Mouse (Mus musculus) kidney, postnatal 36 days (tissue): ENCODE data around the gene 9130008F23Rik.

ENCODE experiments used
- DNase-seq, 2 experiments: peaks; one replicate each; pipeline ENCODE4 v3.0.0; 2021 to 2022; ENCODE audit warnings: mixed read lengths in 2 of 2

Gene 9130008F23Rik

DNA sequence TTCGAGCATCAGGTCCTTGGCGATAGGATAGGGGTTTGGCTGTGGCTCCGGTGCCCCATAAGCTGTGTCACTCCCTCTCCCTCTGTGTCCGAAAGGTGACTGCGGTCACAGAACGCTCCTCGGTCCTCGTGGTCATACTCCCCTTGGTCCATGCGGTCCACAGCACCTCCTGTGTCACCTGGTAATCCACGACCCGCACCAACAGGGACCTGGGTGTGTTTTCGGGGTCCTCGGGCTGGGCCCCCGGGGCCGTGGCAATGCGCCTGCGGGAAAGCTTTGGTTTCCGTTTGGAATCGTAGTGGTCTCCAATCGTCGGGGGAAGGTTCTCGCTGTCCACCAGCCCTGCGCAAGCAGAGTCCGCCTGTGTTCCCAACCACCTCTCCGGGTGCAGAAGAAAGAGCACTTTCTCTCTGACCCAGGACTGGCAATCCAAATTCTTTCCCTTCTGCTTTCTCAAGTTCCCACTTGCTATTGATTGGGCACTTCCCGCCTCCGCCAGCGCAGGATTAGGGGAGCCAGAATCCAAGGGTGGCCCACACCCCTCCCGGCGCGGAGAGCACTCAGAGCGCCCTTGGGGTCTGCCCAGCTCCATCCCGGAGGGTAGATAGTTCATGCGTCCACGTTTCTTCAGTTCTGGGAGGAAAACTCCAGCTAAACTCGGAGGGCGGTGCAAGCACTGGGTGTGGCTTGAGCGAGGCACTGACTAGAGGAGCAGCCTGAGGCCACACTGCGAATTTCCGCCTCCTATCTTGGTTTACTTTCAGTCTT is at the start of gene 9130008F23Rik:
9130008F23Rik (minus strand) TSS at position 636 of the 768 bp plus-strand sequence.
- peak; percentile 57 to 65 for DNase-seq

DNA sequence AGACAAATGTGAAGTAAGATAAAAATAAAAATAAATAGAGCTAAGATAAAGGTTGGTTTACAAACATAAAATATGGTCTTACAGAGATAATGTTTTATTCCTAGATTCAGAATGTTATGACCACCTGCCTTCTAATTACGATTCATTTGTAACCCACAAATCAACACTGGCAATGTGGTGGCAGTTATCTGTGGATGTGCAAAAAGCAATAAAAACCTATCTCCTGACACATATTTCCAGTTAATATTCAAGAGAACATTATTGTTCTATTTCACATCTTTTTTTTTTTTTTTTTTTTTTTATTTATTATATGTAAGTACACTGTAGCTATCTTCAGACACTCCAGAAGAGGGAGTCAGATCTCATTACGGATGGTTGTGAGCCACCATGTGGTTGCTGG is 35.1 kb upstream of the 9130008F23Rik start:
- no peak for DNase-seq

DNA sequence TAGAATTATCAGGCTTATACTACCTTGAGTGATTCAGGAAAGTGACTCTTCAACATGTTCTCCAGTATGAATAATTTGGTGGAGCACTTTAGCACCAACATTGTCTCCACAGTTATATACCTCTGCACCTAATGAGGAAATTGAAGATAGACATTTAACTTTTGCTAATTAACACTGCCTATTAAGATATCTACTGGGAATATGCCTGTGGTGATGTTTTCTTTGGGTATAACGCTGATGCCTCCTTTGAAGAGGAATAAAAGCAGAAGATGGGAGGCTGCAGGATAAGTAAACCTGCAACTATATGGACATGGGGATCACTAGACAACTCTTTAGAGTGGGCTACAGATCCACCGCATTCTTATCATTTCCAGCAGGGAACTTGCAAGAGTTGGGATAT is 33.9 kb upstream of the 9130008F23Rik start, which contains the start of gene Glyatl3:
Glyatl3 (minus strand) TSS at position 101 of the 400 bp plus-strand sequence.
- no peak for DNase-seq

DNA sequence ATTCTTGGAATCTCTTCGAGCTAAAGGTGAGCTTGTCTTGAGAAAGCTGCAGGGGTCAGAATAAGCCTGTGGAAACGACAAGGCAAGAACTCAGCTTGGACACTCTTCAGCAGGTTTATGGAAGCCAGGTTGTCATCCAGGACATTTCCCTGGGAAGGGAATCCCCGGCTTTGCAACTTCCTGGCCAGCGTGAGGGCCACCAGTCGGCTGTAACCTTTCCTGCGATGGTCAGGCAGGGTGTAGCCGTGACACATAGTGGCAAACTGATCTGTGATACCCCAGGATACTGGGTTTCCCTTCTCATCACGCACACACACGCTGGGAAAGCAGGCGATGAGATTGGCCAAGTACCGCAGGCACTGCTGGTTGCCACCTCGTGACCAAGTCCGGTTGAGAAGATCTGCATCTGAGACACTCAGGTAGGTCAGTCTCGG is 24.4 kb upstream of the 9130008F23Rik start:
- DNase-seq, result peak in 1 of 2 experiments; percentile 3

DNA sequence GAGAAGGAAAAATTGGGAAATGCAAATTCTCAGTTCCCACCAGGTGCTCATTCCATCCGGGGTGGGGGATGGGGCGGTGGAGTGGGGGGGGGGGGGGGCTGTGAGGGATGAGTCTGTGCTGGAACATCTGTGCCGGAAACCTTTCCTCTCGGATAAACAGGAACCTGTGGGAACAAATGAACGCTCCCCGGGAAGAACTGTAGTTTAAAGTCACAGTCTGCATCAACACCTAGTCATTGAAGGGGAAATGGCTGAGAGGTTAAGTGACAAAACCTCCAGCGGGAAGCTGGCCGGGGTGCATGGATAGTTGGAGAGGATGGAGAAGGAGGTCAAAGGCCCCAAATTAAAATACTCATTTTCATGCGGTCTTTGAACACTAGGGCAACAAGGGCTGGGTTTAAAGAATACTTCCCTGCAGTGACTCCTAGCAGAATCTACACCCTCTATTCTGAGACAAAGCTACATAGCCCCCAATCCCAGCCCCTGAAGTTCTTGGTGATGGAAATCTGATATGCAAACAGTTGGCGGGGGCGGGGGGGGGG is 23.8 kb upstream of the 9130008F23Rik start:
- DNase-seq, result no peak

DNA sequence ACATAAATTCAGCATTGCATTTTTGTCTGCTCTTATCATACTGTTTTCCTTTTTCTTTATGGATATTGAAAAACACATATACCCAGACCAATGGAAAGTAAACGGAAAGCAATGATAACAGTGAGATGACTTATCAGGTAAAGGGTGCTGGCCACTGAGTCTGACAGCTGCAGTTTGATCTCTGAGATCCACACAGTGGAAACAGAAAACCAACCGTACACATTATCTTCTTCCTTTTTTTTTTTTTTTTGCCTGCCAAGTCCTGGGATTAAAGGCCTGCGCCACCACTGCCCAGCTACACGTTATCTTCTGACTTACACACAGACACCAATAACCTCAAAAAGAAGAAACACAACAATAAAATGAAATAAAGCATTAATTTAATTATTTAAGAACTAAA is 23.0 kb upstream of the 9130008F23Rik start:
- DNase-seq, result no peak

DNA sequence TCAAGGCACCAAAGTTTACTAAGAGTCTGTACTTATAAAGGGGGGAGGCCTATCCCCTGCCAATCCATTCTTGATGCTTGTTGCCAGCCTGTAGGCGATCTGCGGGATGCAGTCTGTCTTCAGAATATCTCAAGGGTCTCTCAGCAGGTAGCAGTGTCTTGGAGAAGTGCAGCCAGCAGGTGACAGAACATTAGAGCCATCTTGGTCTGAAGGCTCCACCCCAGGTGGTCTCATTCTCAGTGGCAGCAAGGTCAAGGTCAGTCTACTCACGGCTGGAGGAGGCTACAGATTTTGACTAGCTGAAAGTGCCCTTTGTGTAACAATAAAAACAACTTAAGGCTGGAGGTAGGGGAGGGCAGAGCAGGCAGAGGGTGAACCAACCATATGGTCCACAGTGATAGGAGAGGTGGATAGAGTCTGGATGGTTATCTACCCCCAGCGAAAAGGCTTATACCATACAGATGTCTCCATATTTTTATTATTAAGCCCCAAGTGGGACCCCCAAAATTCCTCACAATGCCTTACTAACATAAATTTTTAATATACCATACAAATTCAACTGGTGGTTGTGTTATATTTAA is 19.5 kb upstream of the 9130008F23Rik start:
- DNase-seq, result no peak

DNA sequence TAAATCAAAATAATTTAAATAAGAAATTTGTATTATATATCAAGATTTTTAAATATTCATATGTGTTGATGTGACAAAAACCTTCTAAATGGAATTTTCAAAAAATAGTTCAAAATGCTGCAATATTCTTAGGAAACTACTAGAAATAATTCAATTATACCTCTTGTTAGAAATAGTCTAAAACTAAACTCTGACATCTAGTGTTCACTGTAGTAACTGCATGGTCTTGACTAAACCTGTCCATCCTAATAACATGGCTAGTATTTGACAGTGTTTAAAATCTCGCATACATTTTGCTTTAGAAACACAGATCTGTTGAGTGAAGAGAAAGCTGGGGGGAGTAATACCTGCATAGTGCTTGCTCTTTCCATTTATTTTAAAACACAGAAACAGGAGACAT is 16.5 kb upstream of the 9130008F23Rik start:
- DNase-seq, result peak in 1 of 2 experiments; percentile 19

DNA sequence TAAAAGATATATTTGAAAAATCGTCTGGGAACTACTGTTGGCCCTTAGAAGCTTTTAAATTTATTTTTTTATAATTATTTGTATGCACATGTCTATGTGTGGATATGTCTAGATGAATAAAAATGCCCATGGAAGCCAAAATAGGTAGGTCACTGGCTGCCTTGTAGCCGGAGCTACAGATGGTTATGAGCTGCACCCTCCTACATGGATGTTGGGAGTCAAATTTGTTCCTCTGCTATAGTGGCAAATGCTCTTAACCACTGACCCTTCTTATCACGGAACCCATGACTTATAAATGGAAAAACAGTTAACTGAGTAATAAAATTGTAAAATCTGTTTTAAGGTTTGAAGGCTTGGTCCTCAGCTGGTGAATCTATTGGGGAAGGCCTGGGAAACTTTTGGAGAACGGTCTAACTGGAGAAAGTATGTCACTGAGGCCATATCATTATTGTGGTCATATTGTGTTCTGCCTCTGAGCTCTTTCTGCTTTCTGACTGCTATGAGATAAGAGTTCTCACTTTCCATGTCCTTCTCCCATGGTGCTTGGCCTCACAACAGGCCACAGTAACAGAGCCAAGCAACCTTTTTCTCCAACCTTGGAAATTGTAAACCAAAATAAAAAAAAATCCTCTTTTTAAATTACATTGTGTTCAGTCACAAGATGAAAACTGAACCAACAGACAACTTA is 7.6 kb upstream of the 9130008F23Rik start:
- DNase-seq, result no peak

DNA sequence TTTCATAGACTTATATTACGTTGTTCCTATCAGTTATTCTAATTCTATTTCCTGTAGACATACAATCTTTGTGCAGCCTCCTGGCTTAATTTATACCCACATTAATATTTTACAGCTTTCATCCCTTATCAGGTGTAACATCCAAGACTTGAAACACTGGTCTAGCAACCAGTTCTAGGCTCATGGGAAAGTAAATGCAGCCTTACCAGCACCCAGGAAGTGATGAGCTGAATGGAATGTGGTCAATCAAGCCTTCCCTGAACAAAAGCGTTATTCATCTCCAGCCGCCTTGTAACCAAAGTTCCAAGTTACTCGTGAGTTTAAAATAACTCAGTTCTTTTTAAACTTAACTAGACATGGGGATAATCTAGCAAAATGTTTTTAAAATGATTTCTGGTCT is 4.8 kb upstream of the 9130008F23Rik start:
- DNase-seq, result no peak

DNA sequence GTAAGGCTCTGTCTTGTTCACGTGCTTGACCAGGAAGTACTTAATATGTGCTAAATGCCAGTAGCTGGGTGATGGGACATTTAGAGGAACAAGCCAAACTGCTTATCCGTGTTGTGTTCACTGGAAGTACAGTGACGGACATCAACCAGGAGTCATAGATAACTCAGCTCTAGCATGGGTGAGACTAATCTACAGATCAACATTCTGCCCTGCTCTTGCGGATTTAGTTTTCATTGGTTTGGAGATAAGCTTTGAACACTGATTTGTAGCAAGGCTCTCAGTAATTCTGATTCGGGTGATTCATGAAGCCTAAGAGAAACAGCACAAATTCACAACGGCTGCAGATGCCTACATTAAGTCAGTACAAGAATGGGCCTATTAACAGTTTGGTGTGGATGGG is 1.8 kb upstream of the 9130008F23Rik start:
- DNase-seq, result no peak

DNA sequence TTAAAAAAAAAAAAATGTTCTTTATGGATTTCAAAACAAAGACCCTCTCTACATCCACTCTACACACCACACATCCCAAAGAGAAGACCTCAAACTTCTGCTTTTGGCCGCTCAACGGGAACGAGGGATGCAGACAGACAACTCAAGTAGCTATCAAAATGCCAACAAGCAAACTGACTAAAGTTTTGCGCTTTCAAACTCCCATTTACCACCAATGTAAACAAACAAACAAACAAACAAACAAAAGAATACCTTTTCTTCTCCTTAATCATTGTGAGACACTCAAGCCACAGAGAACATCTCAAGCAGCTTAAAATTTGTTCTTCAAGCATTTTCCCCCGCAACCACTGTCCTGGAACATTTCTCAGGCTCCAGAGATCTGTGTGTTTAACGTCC is 833 bp downstream of the 9130008F23Rik start:
- DNase-seq, result no peak

DNA sequence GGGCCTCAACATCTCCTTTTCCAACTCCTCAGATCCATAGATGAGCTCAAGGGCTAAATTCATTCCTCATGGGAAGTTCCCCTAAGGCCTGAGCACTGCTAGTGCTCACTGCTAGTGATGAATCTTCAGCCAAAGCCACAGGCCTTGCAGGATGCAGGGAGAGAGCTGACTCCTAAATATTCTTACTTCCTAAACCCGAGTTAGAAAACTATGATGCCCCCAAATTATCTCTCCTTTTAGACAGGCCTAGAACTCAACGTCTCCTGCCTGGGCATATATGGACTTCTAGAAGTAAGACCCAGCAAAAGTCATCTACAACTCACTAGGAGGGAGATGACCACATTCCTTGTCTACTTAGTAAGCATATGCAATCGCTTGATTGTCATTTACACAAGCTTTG is 2.6 kb downstream of the 9130008F23Rik start:
- DNase-seq, result no peak

DNA sequence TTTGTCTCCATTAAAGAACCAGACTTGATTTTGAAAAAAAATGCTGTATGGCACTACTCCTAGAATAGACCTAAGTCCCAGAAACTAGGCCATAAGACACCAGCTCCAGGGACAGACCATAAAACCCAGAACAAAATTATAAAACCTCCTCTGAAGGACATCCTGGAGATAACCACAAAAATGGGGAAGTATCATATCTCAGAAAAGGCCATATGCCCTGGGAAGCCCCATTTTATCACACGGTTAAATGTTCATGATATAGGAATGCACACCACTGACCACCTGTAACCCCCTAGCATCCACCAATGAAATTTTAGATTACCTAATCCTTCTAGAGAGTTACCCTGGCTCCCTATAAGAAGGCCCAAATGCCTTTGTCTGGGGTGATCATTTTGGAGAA is 4.8 kb downstream of the 9130008F23Rik start:
- DNase-seq, result no peak

DNA sequence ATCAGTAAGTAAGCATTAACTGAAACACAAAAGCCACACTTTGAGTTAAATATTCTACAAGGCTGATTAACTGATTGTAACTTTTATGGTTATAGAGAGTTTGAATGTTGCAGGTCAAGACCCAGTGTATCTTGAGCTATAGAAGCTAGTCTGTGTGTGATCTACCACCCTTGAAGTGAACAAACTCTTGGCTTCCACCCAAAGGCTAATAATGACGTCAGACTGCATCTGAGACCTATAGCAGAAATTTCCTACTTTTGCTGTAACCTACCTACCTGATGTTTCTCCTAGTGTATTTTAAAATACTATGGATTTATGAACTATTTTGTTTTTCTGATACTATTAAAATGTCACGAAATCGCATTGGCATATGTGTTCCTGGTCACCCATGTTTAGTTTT is 5.7 kb downstream of the 9130008F23Rik start:
- no peak for DNase-seq

DNA sequence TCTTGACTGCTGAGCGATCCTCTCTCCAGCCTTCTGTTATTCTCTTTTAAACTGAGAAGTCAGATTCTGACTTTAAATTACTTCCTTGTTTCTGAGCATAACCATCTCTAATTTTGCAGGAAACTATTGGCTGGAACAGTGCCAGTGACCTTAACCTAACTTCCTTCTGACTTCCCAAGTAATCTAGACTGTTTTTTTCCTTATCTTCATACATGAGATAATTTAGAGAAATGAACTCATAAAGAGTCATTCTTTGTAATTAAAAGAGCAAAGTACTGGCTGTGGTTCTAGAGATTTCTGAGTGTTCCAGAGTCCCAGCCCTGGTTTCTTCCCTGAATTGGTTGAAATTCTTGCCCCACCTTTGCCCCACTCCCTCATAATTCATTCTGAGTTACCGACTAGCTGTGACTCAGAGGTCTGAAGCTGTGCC is 6.8 kb downstream of the 9130008F23Rik start:
- peak; percentile 38 to 49 for DNase-seq

DNA sequence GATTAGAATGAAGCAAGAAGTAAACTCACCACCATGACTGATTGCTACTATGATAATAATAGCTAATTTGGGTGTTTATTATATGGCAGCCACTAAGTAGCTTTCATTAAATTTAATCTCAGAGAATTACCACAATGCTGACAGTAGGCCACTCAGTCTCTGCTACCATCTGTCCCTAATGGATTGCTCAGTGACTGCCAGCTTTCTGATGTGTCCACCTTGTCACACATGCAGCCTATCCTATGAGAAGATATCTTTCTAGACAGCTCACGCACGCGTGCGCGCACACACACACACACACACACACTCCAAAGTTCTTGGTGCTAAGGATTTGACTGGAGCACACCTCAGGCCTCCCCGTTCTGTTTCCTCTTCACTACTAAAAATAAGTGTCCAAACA is 7.7 kb downstream of the 9130008F23Rik start:
- no peak for DNase-seq

DNA sequence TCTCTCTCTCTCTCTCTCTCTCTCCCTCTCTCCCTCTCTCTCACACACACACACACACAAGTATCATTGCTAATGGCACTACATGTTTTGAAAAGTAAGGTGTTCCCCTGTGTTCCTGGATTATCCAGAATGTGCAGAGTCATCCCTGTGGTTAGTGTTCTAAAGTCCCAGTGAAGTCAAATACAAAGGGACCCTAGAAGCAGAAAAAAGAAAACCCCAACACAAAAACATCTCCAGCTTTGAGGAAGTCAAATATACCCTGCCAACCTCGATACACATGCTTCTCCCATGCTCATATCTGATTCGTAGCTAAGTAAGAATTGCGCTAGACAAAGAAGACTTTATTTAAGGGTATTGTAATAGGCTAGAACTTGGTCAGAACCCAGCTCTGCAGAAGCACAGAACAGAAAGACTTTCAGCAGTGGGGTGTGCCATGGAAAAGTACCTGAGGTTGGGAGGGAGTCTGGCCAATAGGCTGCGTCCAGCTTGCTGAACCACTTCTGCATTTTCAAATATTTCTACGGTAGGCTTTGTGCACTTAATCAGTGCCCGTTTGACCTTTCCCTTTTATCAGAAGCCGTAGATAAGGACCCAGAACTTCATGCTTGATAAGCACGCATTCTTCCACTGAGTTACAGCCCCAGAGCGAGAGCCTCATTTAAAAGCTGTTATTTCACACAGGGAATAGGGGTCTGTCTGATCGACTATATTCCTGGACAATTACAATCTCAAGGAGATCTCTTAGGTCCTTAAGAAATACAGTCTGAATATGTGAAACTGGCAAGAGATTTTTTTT is 11.2 kb downstream of the 9130008F23Rik start:
- no peak for DNase-seq

DNA sequence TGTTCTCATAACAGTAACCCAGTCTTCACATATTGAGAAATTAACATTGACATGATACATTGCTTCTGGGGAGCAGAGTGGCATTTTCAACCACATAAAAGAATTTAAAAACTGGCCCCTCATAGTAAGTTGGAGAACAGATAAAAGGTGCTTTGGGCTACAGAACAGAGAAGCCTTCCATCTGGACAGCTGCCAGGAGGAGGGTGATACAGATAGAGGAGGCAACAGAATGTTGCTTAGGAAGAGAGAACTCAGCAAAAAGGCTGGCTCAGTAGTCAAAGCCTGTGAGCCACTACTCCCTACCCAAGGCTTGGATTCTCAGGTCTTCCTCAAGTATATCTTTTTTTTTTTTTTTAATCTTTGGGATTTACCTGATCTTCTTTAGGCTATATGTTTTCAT is 25.3 kb downstream of the 9130008F23Rik start:
- DNase-seq, result peak in 1 of 2 experiments; percentile 3

DNA sequence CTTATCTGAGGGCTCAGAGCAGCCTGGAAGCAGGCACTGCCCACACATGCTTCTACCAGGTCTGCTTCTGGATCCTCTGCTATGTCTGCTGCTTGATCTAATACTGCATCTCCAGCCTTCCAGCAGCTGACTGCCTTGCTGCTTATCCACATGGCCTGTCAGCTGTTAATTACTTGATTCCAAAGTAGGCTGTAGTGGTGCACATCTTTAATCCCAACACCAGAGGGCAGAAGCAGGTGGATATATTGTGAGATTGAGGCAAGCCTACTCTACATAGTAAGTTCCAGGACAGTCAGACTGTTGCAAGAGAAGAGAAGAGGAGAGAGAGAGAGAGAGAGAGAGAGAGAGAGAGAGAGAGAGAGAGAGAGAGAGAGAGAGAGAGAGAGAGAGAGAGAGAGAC is 43.1 kb downstream of the 9130008F23Rik start:
- DNase-seq, result peak; percentile 13 to 14

DNA sequence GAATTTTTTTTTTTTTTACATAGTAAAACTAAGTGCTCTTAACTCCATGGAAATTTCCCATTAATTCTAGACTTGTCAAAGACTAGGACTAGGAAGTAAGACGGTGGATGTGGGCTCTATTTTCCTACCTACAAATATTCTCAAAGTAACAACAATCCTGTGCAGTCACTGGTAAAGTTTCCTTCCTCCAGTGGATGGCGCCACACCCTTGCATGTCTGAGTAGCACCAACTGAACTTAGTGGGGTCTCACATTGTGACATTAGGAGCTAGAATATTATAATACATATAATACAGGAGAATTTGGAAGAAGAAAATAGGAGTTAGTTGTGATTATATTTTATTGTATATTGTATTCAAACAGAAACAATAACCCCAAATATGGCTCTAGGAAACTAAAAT is 48.5 kb downstream of the 9130008F23Rik start:
- DNase-seq, result peak in 1 of 2 experiments; percentile 7
